Mouse (Mus musculus) liver, adult (tissue): ENCODE measurements around the gene Cbl.

Source experiments
- GATA4 ChIP-seq: IDR thresholded peaks from 2 replicates; pipeline ENCODE4 v1.6.1; 2014; ENCODE audit warnings: mild to moderate bottlenecking, low read length; ENCODE audit not compliant: insufficient replicate concordance

Cbl gene

GRCm38 (mm10) chr9:44233802-44234478, at the start of gene Cbl:
TSS of gene Cbl (minus strand) at chr9:44234049.
- no peak; the same call in 1 of the 2 replicates for TF ChIP-seq GATA4

GRCm38 (mm10) chr9:44283183-44283582, 49.3 kb upstream of the Cbl start:
- TF ChIP-seq GATA4: no peak

GRCm38 (mm10) chr9:44269973-44270372, 36.1 kb upstream of the Cbl start:
- TF ChIP-seq GATA4: no peak

GRCm38 (mm10) chr9:44269077-44269476, 35.2 kb upstream of the Cbl start:
- TF ChIP-seq GATA4: no peak

- TF ChIP-seq GATA4: no peak
Observed at GRCm38 (mm10) chr9:44268432-44268831, 34.6 kb upstream of the Cbl start, which contains the start of gene Nlrx1. TSS of gene Nlrx1 (minus strand) at chr9:44268599.

- no peak for TF ChIP-seq GATA4
Observed at GRCm38 (mm10) chr9:44268027-44268360, 34.1 kb upstream of the Cbl start.

GRCm38 (mm10) chr9:44267319-44268026, 33.6 kb upstream of the Cbl start:
- no peak for TF ChIP-seq GATA4

- no peak for TF ChIP-seq GATA4
Observed at GRCm38 (mm10) chr9:44266478-44267226, 32.8 kb upstream of the Cbl start.

GRCm38 (mm10) chr9:44261388-44261787, 27.5 kb upstream of the Cbl start:
- no peak for TF ChIP-seq GATA4

- TF ChIP-seq GATA4: no peak
Observed at GRCm38 (mm10) chr9:44259014-44259413, 25.2 kb upstream of the Cbl start.

GRCm38 (mm10) chr9:44256213-44256612, 22.4 kb upstream of the Cbl start:
- TF ChIP-seq GATA4: no peak

- TF ChIP-seq GATA4: no peak
Observed at GRCm38 (mm10) chr9:44255136-44255521, 21.3 kb upstream of the Cbl start.

GRCm38 (mm10) chr9:44254508-44255135, 20.8 kb upstream of the Cbl start:
- no peak for TF ChIP-seq GATA4

GRCm38 (mm10) chr9:44253441-44253840, 19.6 kb upstream of the Cbl start:
- no peak for TF ChIP-seq GATA4

GRCm38 (mm10) chr9:44251314-44251713, 17.5 kb upstream of the Cbl start, which contains the start of gene Pdzd3:
TSS of gene Pdzd3 (minus strand) at chr9:44251471.
- no peak for TF ChIP-seq GATA4
